Comparison of ENCODE assay signal across 8 mouse cellular contexts in the genomic region with DNA sequence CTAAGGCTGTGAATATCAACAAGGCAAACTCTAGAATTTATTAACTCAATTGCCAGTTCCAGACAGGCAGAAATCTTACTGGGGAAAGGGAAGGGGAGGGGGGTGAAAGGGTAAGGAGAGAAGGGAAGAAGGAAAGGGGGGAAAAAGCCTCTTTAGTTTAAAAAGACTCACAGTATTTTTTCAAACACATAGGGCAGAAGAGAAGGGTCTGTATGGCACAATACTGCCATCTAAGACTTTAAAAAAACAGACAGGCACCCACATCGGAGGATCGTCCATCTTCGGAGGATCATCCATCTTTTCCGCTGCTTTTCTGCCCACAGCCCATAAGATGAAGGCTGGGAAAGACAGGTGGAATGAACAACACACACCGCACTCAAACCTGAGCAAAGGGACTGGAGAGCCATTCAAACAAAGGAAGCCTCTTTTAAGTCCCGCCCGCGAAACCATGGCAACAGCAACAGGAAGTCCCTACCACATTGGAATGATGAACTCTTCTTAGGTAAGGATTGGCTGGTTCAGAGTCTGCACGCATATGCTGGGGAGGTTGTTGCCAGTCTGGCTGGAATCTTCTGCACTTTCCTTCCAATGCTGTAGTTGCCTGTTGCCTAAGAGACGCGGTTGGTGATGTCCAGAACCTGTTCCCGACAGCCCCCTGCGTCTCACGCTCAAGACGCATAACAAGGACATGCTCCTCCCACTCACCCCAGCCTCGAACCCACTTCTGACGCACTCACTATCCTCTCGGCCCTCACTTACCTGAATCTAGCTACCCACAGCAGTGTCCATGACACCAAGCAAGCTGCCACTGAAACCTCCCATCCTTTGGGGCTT. TPM values are rescaled to one million over a fixed set of nuclear protein-coding genes. Genes with fewer than 3 reads are reported as not detected.
A peak's percentile ranks its signal among the peaks of the same experiment; 100 is the strongest.
DNase-seq lines count a peak whose midpoint lies in the region; ATAC-seq and TF ChIP-seq lines count a peak whose summit lies in the region.

No protein-coding gene starts in this region.

- no peak for TF ChIP-seq CTCF in lung, embryonic 14.5 days (IDR thresholded peaks at IDR 0.05; ENCODE audit: low read depth)

- peak overlapping the region; percentile 28 for H3K4me2 ChIP-seq in hindbrain, embryonic 11.5 days (replicated peaks; ENCODE audit: low read depth, low read length)
- H3K4me2 ChIP-seq in lung, embryonic 14.5 days, result peak overlapping the region; percentile 58

- peak overlapping the region; percentile 32 for H3K4me3 ChIP-seq in hindbrain, embryonic 11.5 days (ENCODE audit: low read depth, low read length)
- H3K4me3 ChIP-seq in lung, embryonic 14.5 days (ENCODE audit: low read depth, low read length), result peak overlapping the region; percentile 32

- no peaks in the 10 kb centered on the region for H3K4me1 ChIP-seq in hindbrain, embryonic 11.5 days (replicated peaks; ENCODE audit: control insufficient read depth, insufficient read depth, low read length)
- H3K4me1 ChIP-seq in lung, embryonic 14.5 days (ENCODE audit: insufficient read depth), result no peaks in the 10 kb centered on the region

- whole genome bisulfite sequencing in hindbrain, embryonic 11.5 days, result 19% methylated on average over 18 of the region's 18 CpGs
- WGBS in lung, embryonic 14.5 days, result 21% methylated on average over 18 of the region's 18 CpGs

- H3K27me3 ChIP-seq in hindbrain, embryonic 11.5 days (ENCODE audit: control insufficient read depth, insufficient read depth, low read length), result no peaks in the 10 kb centered on the region
- H3K27me3 ChIP-seq in lung, embryonic 14.5 days (ENCODE audit: insufficient read depth, low read length), result no peaks in the 10 kb centered on the region

- H3K9ac ChIP-seq in hindbrain, embryonic 11.5 days (ENCODE audit: low read depth, low read length), result peak overlapping the region; percentile 34; the same call in 1 of the 2 replicates
- peak overlapping the region; percentile 38 for H3K9ac ChIP-seq in lung, embryonic 14.5 days

- ATAC-seq in frontal cortex, adult (ENCODE audit: low TSS enrichment), result peak; percentile 99
- peak; percentile 94 for ATAC-seq in hindbrain, embryonic 11.5 days (ENCODE audit: low FRiP score)
- peak; percentile 97 for ATAC-seq in lung, embryonic 14.5 days (ENCODE audit: insufficient read depth)

- DNase-seq in MN1 (ENCODE audit: low spot score), result peak; percentile 47
- peak; percentile 71 for DNase-seq in cerebellum, adult 8-10 months
- DNase-seq in hindbrain, embryonic 11.5 days (ENCODE audit: low spot score), result peak; percentile 81
- DNase-seq in layer of hippocampus, adult 9-11 months, result peak; percentile 87
- DNase-seq in lung, embryonic 14.5 days, result peak; percentile 83
- DNase-seq in ovary, adult 18-20 months (ENCODE audit: low spot score), result peak; percentile 50
- peak; percentile 77 for DNase-seq in testis, postnatal 14 days (ENCODE audit: low spot score)

- peak overlapping the region; percentile 51; the same call in 1 of the 2 replicates for H3K27ac ChIP-seq in hindbrain, embryonic 11.5 days (ENCODE audit: low read depth, low read length)
- H3K27ac ChIP-seq in lung, embryonic 14.5 days (ENCODE audit: low read depth), result peak overlapping the region; percentile 42; the same call in 1 of the 2 replicates

- H3K36me3 ChIP-seq in hindbrain, embryonic 11.5 days (ENCODE audit: control insufficient read depth, insufficient read depth, low read length), result no peaks in the 10 kb centered on the region
- H3K36me3 ChIP-seq in lung, embryonic 14.5 days (ENCODE audit: insufficient read depth), result no peaks in the 10 kb centered on the region

- no peaks in the 10 kb centered on the region for H3K9me3 ChIP-seq in hindbrain, embryonic 11.5 days (ENCODE audit: control insufficient read depth, low read length)
- no peaks in the 10 kb centered on the region for H3K9me3 ChIP-seq in lung, embryonic 14.5 days (ENCODE audit: low read depth, low read length)

RNA-seq across cellular contexts. Expression of gene Tmem29, which starts 18.2 kb away (rescaled TPM):
- 44.8 and 51.6 TPM in 2 replicates for polyA plus RNA-seq in hindbrain, embryonic 11.5 days (2014; fragmentation: Nextera tagmentation; extraction: Ambion mirVana)
- polyA plus RNA-seq in lung, embryonic 14.5 days (2014; fragmentation: Nextera tagmentation; extraction: Ambion mirVana), result 35.8 and 39.7 TPM in 2 replicates

Comparison
In these comparisons a context has a peak if more than half of its experiments do, and no peak if none do; other contexts are left out.
1. Peak in every context shown above with its lines: DNase-seq, ATAC-seq, H3K4me3 ChIP-seq and H3K27ac ChIP-seq.